Mouse (Mus musculus): Measurements from ENCODE around the gene Rfc4. TPM values are rescaled to one million over a fixed set of nuclear protein-coding genes. Genes with fewer than 3 reads are reported as not detected.

Rfc4 gene
- polyA plus RNA-seq, 1 experiment from 2014 or later: 71.6 TPM

GRCm38 (mm10) chr16:23158292-23158691 lies 30.8 kb upstream of the Rfc4 start:
- 85% methylated on average over 7 of the region's 7 CpGs for WGBS
- Histone ChIP-seq H3K4me2 (no peak overlapping the region), H3K36me3 (no peaks in the 10 kb centered on the region), H3K27me3 (no peaks in the 10 kb centered on the region), H3K4me3 (no peak overlapping the region), H3K9ac (no peak overlapping the region), H3K9me3 (replicated peaks) (no peaks in the 10 kb centered on the region), H3K4me1 (replicated peaks) (peaks cover 3% of the 10 kb centered on the region), H3K27ac (no peak overlapping the region)
- no peak for ATAC-seq (replicated peaks; ENCODE audit: insufficient number of reproducible peaks, insufficient read depth, low FRiP score, low read depth)

- H3K4me1 ChIP-seq (replicated peaks): peaks cover 3% of the 10 kb centered on the region
- no peak overlapping the region for H3K9ac ChIP-seq
- no peaks in the 10 kb centered on the region for H3K36me3 ChIP-seq
- no peak overlapping the region for H3K4me3 ChIP-seq
- no peak overlapping the region for H3K27ac ChIP-seq
- WGBS: 91% methylated on average over 13 of the region's 13 CpGs
- H3K4me2 ChIP-seq: no peak overlapping the region
- no peaks in the 10 kb centered on the region for H3K27me3 ChIP-seq
- no peaks in the 10 kb centered on the region for H3K9me3 ChIP-seq (replicated peaks)
- no peak for ATAC-seq (replicated peaks; ENCODE audit: insufficient number of reproducible peaks, insufficient read depth, low FRiP score, low read depth)
Measured at GRCm38 (mm10) chr16:23157013-23157412, 29.5 kb upstream of the Rfc4 start.

- WGBS: 73% methylated on average over 5 of the region's 5 CpGs
- Histone ChIP-seq H3K9ac (no peak overlapping the region), H3K36me3 (no peaks in the 10 kb centered on the region), H3K4me1 (replicated peaks) (peaks cover 3% of the 10 kb centered on the region), H3K9me3 (replicated peaks) (no peaks in the 10 kb centered on the region), H3K27me3 (no peaks in the 10 kb centered on the region), H3K4me3 (no peak overlapping the region), H3K27ac (no peak overlapping the region), H3K4me2 (no peak overlapping the region)
- ATAC-seq (replicated peaks; ENCODE audit: insufficient number of reproducible peaks, insufficient read depth, low FRiP score, low read depth): no peak
Measured at GRCm38 (mm10) chr16:23154261-23154660, 26.7 kb upstream of the Rfc4 start.

GRCm38 (mm10) chr16:23151423-23151822 lies 23.9 kb upstream of the Rfc4 start:
- 9% methylated on average over 2 of the region's 2 CpGs for WGBS
- ATAC-seq (replicated peaks; ENCODE audit: insufficient number of reproducible peaks, insufficient read depth, low FRiP score, low read depth): no peak
- Histone ChIP-seq H3K4me3 (no peak overlapping the region), H3K4me2 (no peak overlapping the region), H3K9ac (no peak overlapping the region), H3K27me3 (no peaks in the 10 kb centered on the region), H3K4me1 (replicated peaks) (no peaks in the 10 kb centered on the region), H3K9me3 (replicated peaks) (no peaks in the 10 kb centered on the region), H3K36me3 (no peaks in the 10 kb centered on the region), H3K27ac (no peak overlapping the region)

- Histone ChIP-seq H3K9me3 (replicated peaks) (no peaks in the 10 kb centered on the region), H3K27me3 (no peaks in the 10 kb centered on the region), H3K4me2 (no peak overlapping the region), H3K4me3 (no peak overlapping the region), H3K36me3 (no peaks in the 10 kb centered on the region), H3K27ac (no peak overlapping the region), H3K9ac (no peak overlapping the region), H3K4me1 (replicated peaks) (peaks cover 10% of the 10 kb centered on the region; the same call in 1 of the 2 replicates)
- 74% methylated on average over 8 of the region's 8 CpGs for WGBS
- no peak for ATAC-seq (replicated peaks; ENCODE audit: insufficient number of reproducible peaks, insufficient read depth, low FRiP score, low read depth)
Measured at GRCm38 (mm10) chr16:23149396-23149795, 21.9 kb upstream of the Rfc4 start.

GRCm38 (mm10) chr16:23148936-23149335 lies 21.4 kb upstream of the Rfc4 start:
- 56% methylated on average over 2 of the region's 2 CpGs for WGBS
- no peak overlapping the region for H3K4me3 ChIP-seq
- no peak for ATAC-seq (replicated peaks; ENCODE audit: insufficient number of reproducible peaks, insufficient read depth, low FRiP score, low read depth)

GRCm38 (mm10) chr16:23146280-23146679 lies 18.7 kb upstream of the Rfc4 start, which contains the start of gene Adipoq:
Gene Adipoq, plus strand, starts transcription at chr16:23146536.
- Histone ChIP-seq H3K4me2 (no peak within 1 kb of the TSS), H3K27ac (no peak within 1 kb of the TSS), H3K4me1 (replicated peaks) (peaks cover 10% of the 10 kb centered on the region; the same call in 1 of the 2 replicates), H3K9ac (no peak within 1 kb of the TSS), H3K36me3 (no peaks in the 10 kb centered on the region), H3K9me3 (replicated peaks) (no peaks in the 10 kb centered on the region), H3K4me3 (no peak within 1 kb of the TSS), H3K27me3 (no peaks in the 10 kb centered on the region)
- ATAC-seq (replicated peaks; ENCODE audit: insufficient number of reproducible peaks, insufficient read depth, low FRiP score, low read depth): no peak
- WGBS: 85% methylated on average over 3 of the region's 3 CpGs

More at GRCm38 (mm10) chr16:23148936-23149335, 21.4 kb upstream of the Rfc4 start:
- no peaks in the 10 kb centered on the region for H3K27me3 ChIP-seq
- no peak overlapping the region for H3K4me2 ChIP-seq
- no peaks in the 10 kb centered on the region for H3K36me3 ChIP-seq
- H3K4me1 ChIP-seq (replicated peaks): peaks cover 10% of the 10 kb centered on the region; the same call in 1 of the 2 replicates
- no peak overlapping the region for H3K9ac ChIP-seq
- no peaks in the 10 kb centered on the region for H3K9me3 ChIP-seq (replicated peaks)
- H3K27ac ChIP-seq: no peak overlapping the region

- no peak for ATAC-seq (replicated peaks; ENCODE audit: insufficient number of reproducible peaks, insufficient read depth, low FRiP score, low read depth)
- Histone ChIP-seq H3K9ac (no peak overlapping the region), H3K27ac (no peak overlapping the region), H3K36me3 (no peaks in the 10 kb centered on the region), H3K9me3 (replicated peaks) (no peaks in the 10 kb centered on the region), H3K4me2 (no peak overlapping the region), H3K4me1 (replicated peaks) (peaks cover 10% of the 10 kb centered on the region; the same call in 1 of the 2 replicates), H3K27me3 (no peaks in the 10 kb centered on the region), H3K4me3 (no peak overlapping the region)
- 43% methylated on average over 5 of the region's 5 CpGs for WGBS
Measured at GRCm38 (mm10) chr16:23145211-23145610, 17.7 kb upstream of the Rfc4 start.

GRCm38 (mm10) chr16:23144326-23144725 lies 16.8 kb upstream of the Rfc4 start:
- Histone ChIP-seq H3K36me3 (no peaks in the 10 kb centered on the region), H3K27me3 (no peaks in the 10 kb centered on the region), H3K9me3 (replicated peaks) (no peaks in the 10 kb centered on the region), H3K4me1 (replicated peaks) (peaks cover 10% of the 10 kb centered on the region; the same call in 1 of the 2 replicates), H3K4me2 (no peak overlapping the region), H3K9ac (no peak overlapping the region), H3K27ac (no peak overlapping the region), H3K4me3 (no peak overlapping the region)
- WGBS: 83% methylated on average over 7 of the region's 7 CpGs
- ATAC-seq (replicated peaks; ENCODE audit: insufficient number of reproducible peaks, insufficient read depth, low FRiP score, low read depth): no peak

GRCm38 (mm10) chr16:23140911-23141310 lies 13.4 kb upstream of the Rfc4 start:
- WGBS: 91% methylated on average over 3 of the region's 3 CpGs
- ATAC-seq (replicated peaks; ENCODE audit: insufficient number of reproducible peaks, insufficient read depth, low FRiP score, low read depth): no peak
- Histone ChIP-seq H3K27ac (no peak overlapping the region), H3K4me1 (replicated peaks) (peaks cover 10% of the 10 kb centered on the region; the same call in 1 of the 2 replicates), H3K27me3 (no peaks in the 10 kb centered on the region), H3K36me3 (no peaks in the 10 kb centered on the region), H3K4me2 (no peak overlapping the region), H3K9ac (no peak overlapping the region), H3K9me3 (replicated peaks) (no peaks in the 10 kb centered on the region), H3K4me3 (no peak overlapping the region)

- H3K36me3 ChIP-seq: no peaks in the 10 kb centered on the region
- WGBS: 46% methylated on average over 4 of the region's 4 CpGs
Measured at GRCm38 (mm10) chr16:23136406-23136970, 9.0 kb upstream of the Rfc4 start.

GRCm38 (mm10) chr16:23135421-23136149 lies 8.0 kb upstream of the Rfc4 start:
- Histone ChIP-seq H3K27ac (no peak overlapping the region), H3K27me3 (no peaks in the 10 kb centered on the region), H3K9me3 (replicated peaks) (no peaks in the 10 kb centered on the region), H3K9ac (no peak overlapping the region), H3K4me3 (no peak overlapping the region), H3K36me3 (no peaks in the 10 kb centered on the region), H3K4me1 (replicated peaks) (no peaks in the 10 kb centered on the region), H3K4me2 (no peak overlapping the region)
- WGBS: 20% methylated on average over 11 of the region's 11 CpGs
- no peak for ATAC-seq (replicated peaks; ENCODE audit: insufficient number of reproducible peaks, insufficient read depth, low FRiP score, low read depth)

More at GRCm38 (mm10) chr16:23136406-23136970, 9.0 kb upstream of the Rfc4 start:
- ATAC-seq (replicated peaks; ENCODE audit: insufficient number of reproducible peaks, insufficient read depth, low FRiP score, low read depth): no peak
- no peak overlapping the region for H3K9ac ChIP-seq
- H3K27me3 ChIP-seq: no peaks in the 10 kb centered on the region
- no peak overlapping the region for H3K4me2 ChIP-seq
- no peak overlapping the region for H3K27ac ChIP-seq
- no peak overlapping the region for H3K4me3 ChIP-seq
- no peaks in the 10 kb centered on the region for H3K4me1 ChIP-seq (replicated peaks)
- no peaks in the 10 kb centered on the region for H3K9me3 ChIP-seq (replicated peaks)
